8 mouse cellular contexts compared by ENCODE assay signal in the genomic region with DNA sequence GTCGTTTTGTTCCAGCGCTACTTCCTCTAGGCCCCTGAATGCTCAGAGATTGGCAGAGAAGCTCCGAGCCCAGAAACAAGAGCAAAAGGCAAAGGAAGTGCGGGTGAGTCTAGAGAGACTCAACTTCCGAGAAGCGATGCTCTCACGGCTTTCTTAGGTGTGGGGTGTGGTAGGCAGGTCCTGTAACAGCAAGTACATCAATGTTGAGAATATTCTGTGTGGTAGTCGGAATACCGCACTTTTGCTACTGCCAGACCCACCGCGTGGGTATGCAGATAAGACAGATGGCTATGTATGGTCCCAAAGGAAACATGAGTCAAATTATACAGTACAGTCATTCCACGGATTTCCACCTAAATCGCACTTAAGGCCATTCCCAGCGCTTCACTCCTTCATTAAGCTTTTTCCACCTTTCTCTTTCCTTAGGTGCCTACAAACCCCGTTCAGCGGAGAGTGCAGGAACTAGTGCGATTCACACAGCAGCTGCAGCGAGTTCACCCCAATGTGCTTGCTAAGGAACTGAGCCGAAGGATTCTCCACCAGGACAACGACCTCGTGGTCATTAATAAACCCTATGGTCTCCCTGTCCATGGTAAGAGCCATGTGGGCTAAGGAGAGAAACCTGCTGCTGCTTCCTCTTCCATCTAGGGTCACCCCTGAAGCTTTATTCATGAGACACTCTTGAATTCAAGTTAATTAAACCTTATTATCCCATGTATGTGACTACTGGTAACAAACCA. TPM values are rescaled to one million over a fixed set of nuclear protein-coding genes. Genes with fewer than 3 reads are reported as not detected.
A peak's percentile ranks its signal among the peaks of the same experiment; 100 is the strongest.
DNase-seq lines count a peak whose midpoint lies in the region; ATAC-seq and TF ChIP-seq lines count a peak whose summit lies in the region.

No protein-coding gene starts in this region.

- WGBS in kidney, postnatal 0 days = 1% methylated on average over 21 of the region's 21 CpGs
- WGBS in forebrain, embryonic 13.5 days = 2% methylated on average over 21 of the region's 21 CpGs
- WGBS in liver, embryonic 11.5 days = 2% methylated on average over 21 of the region's 21 CpGs
- WGBS in stomach, embryonic 14.5 days = 1% methylated on average over 21 of the region's 21 CpGs

- no peaks in the 10 kb centered on the region for H3K27me3 ChIP-seq in kidney, postnatal 0 days (ENCODE audit: insufficient read depth, low read length)
- H3K27me3 ChIP-seq in Patski = no peaks in the 10 kb centered on the region
- no peaks in the 10 kb centered on the region for H3K27me3 ChIP-seq in forebrain, embryonic 13.5 days
- H3K27me3 ChIP-seq in liver, embryonic 11.5 days (replicated peaks; ENCODE audit: control insufficient read depth, insufficient read depth, low read length) = no peaks in the 10 kb centered on the region
- H3K27me3 ChIP-seq in stomach, embryonic 14.5 days (ENCODE audit: control insufficient read depth, insufficient read depth, low read length) = no peaks in the 10 kb centered on the region

- POLR2A ChIA-PET in Patski (lab: Charles Lee) = interaction anchor here (1.1 kb wide), 1 partner anchor 9 kb away, joined by 3 read pairs; no protein-coding TSS in a partner anchor

- 0 out of 2 replicates have a peak overlapping the region, but pooled peaks have one; percentile 15 for H3K27ac ChIP-seq in kidney, postnatal 0 days
- H3K27ac ChIP-seq in forebrain, embryonic 13.5 days = peak overlapping the region; percentile 49; the same call in 1 of the 2 replicates
- peak overlapping the region; percentile 30; the same call in 1 of the 2 replicates for H3K27ac ChIP-seq in liver, embryonic 11.5 days (ENCODE audit: low read depth, low read length)
- peak overlapping the region; percentile 23; the same call in 1 of the 2 replicates for H3K27ac ChIP-seq in stomach, embryonic 14.5 days (ENCODE audit: low read length)

- peak overlapping the region; percentile 67 for H3K9ac ChIP-seq in kidney, postnatal 0 days (ENCODE audit: low read depth, low read length)
- H3K9ac ChIP-seq in forebrain, embryonic 13.5 days = peak overlapping the region; percentile 72
- H3K9ac ChIP-seq in liver, embryonic 11.5 days (ENCODE audit: low read depth, low read length) = peak overlapping the region; percentile 78
- peak overlapping the region; percentile 52 for H3K9ac ChIP-seq in stomach, embryonic 14.5 days (replicated peaks; ENCODE audit: low read depth, low read length)

- CTCF ChIA-PET in Patski (lab: Charles Lee) = no interaction called here

- in situ Hi-C loops in Patski (cut with MboI; ENCODE audit: low pct_unique_long_range_greater_than_20kb) = loop anchor here (25.0 kb wide), 1 partner anchor 1494 kb away; a partner anchor contains a TSS

- TF ChIP-seq CTCF in kidney, postnatal 0 days (IDR thresholded peaks at IDR 0.05; ENCODE audit: low read depth) = no peak
- TF ChIP-seq CTCF in Patski (IDR thresholded peaks at IDR 0.05) = no peak

- H3K9me3 ChIP-seq in kidney, postnatal 0 days (replicated peaks; ENCODE audit: low read length) = no peaks in the 10 kb centered on the region
- no peaks in the 10 kb centered on the region for H3K9me3 ChIP-seq in forebrain, embryonic 13.5 days (replicated peaks)
- H3K9me3 ChIP-seq in liver, embryonic 11.5 days (ENCODE audit: control insufficient read depth, low read length) = no peaks in the 10 kb centered on the region
- no peaks in the 10 kb centered on the region for H3K9me3 ChIP-seq in stomach, embryonic 14.5 days (ENCODE audit: control insufficient read depth, low read depth, low read length)

- peak overlapping the region; percentile 71 for H3K4me2 ChIP-seq in kidney, postnatal 0 days (ENCODE audit: low read length)
- H3K4me2 ChIP-seq in forebrain, embryonic 13.5 days = peak overlapping the region; percentile 73
- peak overlapping the region; percentile 79 for H3K4me2 ChIP-seq in liver, embryonic 11.5 days
- H3K4me2 ChIP-seq in stomach, embryonic 14.5 days (replicated peaks; ENCODE audit: low read depth, low read length) = peak overlapping the region; percentile 43

- intact Hi-C loops in left cerebral cortex, postnatal 10 days (cut with DNase I) = no loop called here

- peaks cover 7% of the 10 kb centered on the region; the same call in 1 of the 2 replicates for H3K4me1 ChIP-seq in kidney, postnatal 0 days (replicated peaks; ENCODE audit: insufficient read depth, low read length)
- H3K4me1 ChIP-seq in forebrain, embryonic 13.5 days = peaks cover 20% of the 10 kb centered on the region
- peaks cover 33% of the 10 kb centered on the region for H3K4me1 ChIP-seq in liver, embryonic 11.5 days (replicated peaks; ENCODE audit: control insufficient read depth, insufficient read depth, low read length)
- peaks cover 5% of the 10 kb centered on the region; the same call in 1 of the 2 replicates for H3K4me1 ChIP-seq in stomach, embryonic 14.5 days (ENCODE audit: control insufficient read depth, insufficient read depth, low read length)

- peak; percentile 32 for DNase-seq in kidney, postnatal 0 days (ENCODE audit: low spot score)
- no peak for DNase-seq in kidney, postnatal 14 days
- DNase-seq in Patski (ENCODE audit: low read depth, low spot score) = no peak
- no peak for DNase-seq in liver, embryonic 11.5 days (ENCODE audit: low spot score)
- no peak for DNase-seq in left cerebral cortex, postnatal 10 days (ENCODE audit: extremely low spot score in 1 of 2, low spot score in 2 of 2)
- DNase-seq in gastrocnemius, adult 18-20 months (ENCODE audit: low spot score) = no peak

- peaks cover 13% of the 10 kb centered on the region for H3K36me3 ChIP-seq in kidney, postnatal 0 days (ENCODE audit: insufficient read depth, low read length)
- peaks cover 14% of the 10 kb centered on the region for H3K36me3 ChIP-seq in forebrain, embryonic 13.5 days (ENCODE audit: poor library complexity, severe bottlenecking)
- H3K36me3 ChIP-seq in liver, embryonic 11.5 days (ENCODE audit: control insufficient read depth, insufficient read depth, low read length) = peaks cover 13% of the 10 kb centered on the region
- peaks cover 9% of the 10 kb centered on the region for H3K36me3 ChIP-seq in stomach, embryonic 14.5 days (ENCODE audit: control insufficient read depth, insufficient read depth, low read length)

- peak overlapping the region; percentile 67 for H3K4me3 ChIP-seq in kidney, postnatal 0 days (replicated peaks; ENCODE audit: low read depth, low read length)
- peak overlapping the region; percentile 58 for H3K4me3 ChIP-seq in forebrain, embryonic 13.5 days
- peak overlapping the region; percentile 74 for H3K4me3 ChIP-seq in liver, embryonic 11.5 days (ENCODE audit: low read depth, low read length)
- peak overlapping the region; percentile 79 for H3K4me3 ChIP-seq in stomach, embryonic 14.5 days (ENCODE audit: low read depth, low read length)

- peak; percentile 50 for ATAC-seq in kidney, postnatal 0 days (replicated peaks; ENCODE audit: low FRiP score, low read depth)
- peak; percentile 17 for ATAC-seq in Patski
- peak; percentile 67 for ATAC-seq in forebrain, embryonic 13.5 days
- peak; percentile 59 for ATAC-seq in liver, embryonic 11.5 days (replicated peaks; ENCODE audit: low FRiP score)
- ATAC-seq in stomach, embryonic 14.5 days (ENCODE audit: insufficient number of reproducible peaks, insufficient read depth, low FRiP score, low read depth) = peak; percentile 19

RNA-seq across cellular contexts. Expression of a gene that starts 0.5 kb away (rescaled TPM):
- polyA plus RNA-seq in kidney, postnatal 0 days (2015; fragmentation: Nextera tagmentation; extraction: Ambion mirVana) = 26.5 and 29.6 TPM in 2 replicates
- 25.6 TPM for polyA plus RNA-seq in Patski (2021)
- polyA plus RNA-seq in forebrain, embryonic 13.5 days (2015; fragmentation: Nextera tagmentation; extraction: Ambion mirVana) = 22.0 and 23.5 TPM in 2 replicates
- polyA plus RNA-seq in liver, embryonic 11.5 days (2014; fragmentation: Nextera tagmentation; extraction: Ambion mirVana) = 34.6 and 36.3 TPM in 2 replicates
- polyA plus RNA-seq in stomach, embryonic 14.5 days (2014; fragmentation: Nextera tagmentation; extraction: Ambion mirVana) = 28.2 and 30.5 TPM in 2 replicates
- 10 to 100 TPM in 1 of 2 experiments, 1 to 10 TPM in 1; 8.5 to 10.4 TPM for total RNA-seq in left cerebral cortex, postnatal 10 days (2021)
- total RNA-seq in gastrocnemius, adult 18-20 months (2021) = 1 to 10 TPM; 7.0 TPM

RNA-seq across cellular contexts. Expression of a gene that starts 0.5 kb away (rescaled TPM):
- polyA plus RNA-seq in kidney, postnatal 0 days (2015; fragmentation: Nextera tagmentation; extraction: Ambion mirVana) = 32.2 and 34.2 TPM in 2 replicates
- polyA plus RNA-seq in Patski (2021) = 30.5 TPM
- 88.5 and 88.8 TPM in 2 replicates for polyA plus RNA-seq in forebrain, embryonic 13.5 days (2015; fragmentation: Nextera tagmentation; extraction: Ambion mirVana)
- polyA plus RNA-seq in liver, embryonic 11.5 days (2014; fragmentation: Nextera tagmentation; extraction: Ambion mirVana) = 30.4 and 31.3 TPM in 2 replicates
- 34.1 and 36.6 TPM in 2 replicates for polyA plus RNA-seq in stomach, embryonic 14.5 days (2014; fragmentation: Nextera tagmentation; extraction: Ambion mirVana)
- total RNA-seq in left cerebral cortex, postnatal 10 days (2021) = 10 to 100 TPM; 20.5 to 23.7 TPM
- 10 to 100 TPM; 22.6 to 28.3 TPM for total RNA-seq in gastrocnemius, adult 18-20 months (2021)

RNA-seq across cellular contexts. Expression of a gene that starts 57.3 kb away (rescaled TPM):
- polyA plus RNA-seq in kidney, postnatal 0 days (2015; fragmentation: Nextera tagmentation; extraction: Ambion mirVana) = 36.8 and 40.9 TPM in 2 replicates
- 38.8 TPM for polyA plus RNA-seq in Patski (2021)
- 42.1 and 46.9 TPM in 2 replicates for polyA plus RNA-seq in forebrain, embryonic 13.5 days (2015; fragmentation: Nextera tagmentation; extraction: Ambion mirVana)
- 55.4 and 57.2 TPM in 2 replicates for polyA plus RNA-seq in liver, embryonic 11.5 days (2014; fragmentation: Nextera tagmentation; extraction: Ambion mirVana)
- polyA plus RNA-seq in stomach, embryonic 14.5 days (2014; fragmentation: Nextera tagmentation; extraction: Ambion mirVana) = 35.5 and 37.7 TPM in 2 replicates
- total RNA-seq in left cerebral cortex, postnatal 10 days (2021) = 10 to 100 TPM; 39.3 to 41.7 TPM
- total RNA-seq in gastrocnemius, adult 18-20 months (2021) = 10 to 100 TPM; 14.6 to 19.5 TPM

Comparison
In these comparisons a context has a peak if more than half of its experiments do, and no peak if none do; other contexts are left out.
1. ATAC-seq: peak in every context shown above with its lines; median percentile 67 in forebrain, embryonic 13.5 days; 59 in liver, embryonic 11.5 days; 50 in kidney, postnatal 0 days; 19 in stomach, embryonic 14.5 days; 17 in Patski.